Mouse (Mus musculus) spleen, adult 2 months (tissue): Measurements from ENCODE around the gene Gmeb2.

Experiments used
- CTCF ChIP-seq: fragments of 200-500 bp; IDR thresholded peaks from 2 replicates; pipeline ENCODE4 v1.5.1; 2011; ENCODE audit warnings: mild to moderate bottlenecking, inconsistent platforms; ENCODE audit not compliant: insufficient read depth, insufficient read length, insufficient replicate concordance; ENCODE audit errors: extremely low read depth
- POLR2A ChIP-seq: fragments of 200-500 bp; IDR thresholded peaks from 2 replicates; pipeline ENCODE4 v1.6.1; 2011; ENCODE audit warnings: low read depth, low read length, inconsistent platforms

DNA sequence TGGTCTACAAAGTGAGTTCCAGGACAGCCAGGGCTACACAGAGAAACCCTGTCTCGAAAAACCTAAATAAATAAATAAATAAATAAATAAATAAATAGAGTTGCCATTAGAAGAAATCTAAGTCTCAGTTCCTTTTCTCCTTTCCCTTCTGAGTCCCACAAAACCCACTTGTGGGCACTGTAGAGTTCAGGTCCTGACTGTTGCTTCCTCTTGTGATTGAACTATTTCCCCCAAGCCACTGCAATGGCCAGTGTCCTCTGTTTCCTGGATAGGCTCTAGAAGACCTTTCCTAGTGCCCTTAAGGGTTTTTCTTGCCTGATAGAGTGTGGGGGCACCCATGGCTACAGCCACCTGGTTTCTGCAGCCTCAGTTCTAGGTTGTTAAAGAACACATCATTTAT lies 17.1 kb upstream of the Gmeb2 start:
- TF ChIP-seq CTCF (no peak), POLR2A (no peak)
